Mouse (Mus musculus): ENCODE measurements around the gene Dclre1a. TPM values are rescaled to one million over a fixed set of nuclear protein-coding genes. Genes with fewer than 3 reads are reported as not detected.
"Not testable (repeated sequence)": the region's sequence is repeated elsewhere in the genome, so short reads cannot be mapped to it uniquely, and the experiment has no call there.

Dclre1a gene
- polyA plus RNA-seq, 1 experiment from 2014 or later = 20.6 TPM

DNA sequence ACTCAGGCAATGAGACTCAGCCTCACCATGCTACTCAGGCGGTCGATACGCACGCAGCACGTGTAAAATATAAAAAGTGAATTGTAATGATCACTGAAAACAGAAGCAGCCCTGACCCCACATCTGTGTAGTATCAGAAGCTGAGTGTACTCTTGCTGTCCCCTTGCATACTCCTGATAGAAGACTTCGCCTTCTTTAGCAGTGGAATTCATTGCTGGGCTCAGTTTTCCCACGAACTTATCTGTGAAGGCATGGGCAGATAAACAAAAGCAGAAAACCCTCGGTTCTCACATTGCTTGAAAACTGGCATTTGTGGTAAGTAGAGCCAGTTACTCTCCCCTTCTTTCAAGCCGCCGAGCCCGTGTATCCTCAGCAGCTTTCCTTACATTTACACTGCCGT is 4.7 kb downstream of the Dclre1a start:
- ATAC-seq (ENCODE audit: insufficient read depth, low FRiP score) = no peak
- 84% methylated on average over 12 of the region's 12 CpGs for WGBS

DNA sequence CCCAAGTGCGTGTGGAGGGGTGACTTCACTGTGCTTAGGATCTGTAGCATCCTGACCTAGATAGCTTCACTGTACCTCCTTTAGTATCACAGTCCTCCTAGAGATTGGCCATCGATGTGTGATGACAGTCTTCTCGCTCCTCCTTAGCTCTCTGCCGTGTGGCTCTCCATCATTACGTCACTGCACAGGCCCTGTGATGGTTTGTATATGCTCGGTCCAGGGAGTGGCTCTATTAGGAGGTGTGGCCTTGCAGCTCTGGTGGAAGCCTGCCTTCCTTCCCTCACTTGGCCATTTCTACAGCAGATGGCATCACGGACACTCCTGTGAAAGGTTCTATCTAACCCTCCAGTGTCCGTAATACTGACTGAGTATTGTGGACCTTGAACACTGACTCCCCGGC is 12.3 kb downstream of the Dclre1a start:
- Histone ChIP-seq H3K27ac (ENCODE audit: low read length) (0 out of 2 replicates have a peak overlapping the region, but pooled peaks have one; percentile 30), H3K4me2 (ENCODE audit: low read depth, low read length) (no peak overlapping the region), H3K27me3 (ENCODE audit: control insufficient read depth, insufficient read depth, low read length) (no peaks in the 10 kb centered on the region), H3K4me1 (ENCODE audit: control insufficient read depth, insufficient read depth, low read length) (peaks cover 8% of the 10 kb centered on the region; the same call in 1 of the 2 replicates), H3K4me3 (replicated peaks; ENCODE audit: low read length) (no peak overlapping the region), H3K36me3 (ENCODE audit: control insufficient read depth, insufficient read depth, low read length) (0 out of 2 replicates have a peak, but pooled peaks cover 3% of the 10 kb centered on the region), H3K9me3 (replicated peaks; ENCODE audit: control insufficient read depth, low read length) (no peaks in the 10 kb centered on the region), H3K9ac (ENCODE audit: low read length) (no peak overlapping the region)
- ATAC-seq (ENCODE audit: insufficient read depth, low FRiP score) = peak; percentile 39; the same call in 1 of the 2 replicates
- 78% methylated on average over 9 of the region's 9 CpGs for WGBS

More for the DNA sequence above, 4.7 kb downstream of the Dclre1a start:
- Histone ChIP-seq H3K9me3 (replicated peaks; ENCODE audit: control insufficient read depth, low read length) (no peaks in the 10 kb centered on the region), H3K4me3 (replicated peaks; ENCODE audit: low read length) (no peak overlapping the region), H3K4me2 (ENCODE audit: low read depth, low read length) (no peak overlapping the region), H3K27me3 (ENCODE audit: control insufficient read depth, insufficient read depth, low read length) (no peaks in the 10 kb centered on the region), H3K27ac (ENCODE audit: low read length) (no peak overlapping the region), H3K4me1 (ENCODE audit: control insufficient read depth, insufficient read depth, low read length) (no peaks in the 10 kb centered on the region; the same call in 1 of the 2 replicates), H3K36me3 (ENCODE audit: control insufficient read depth, insufficient read depth, low read length) (peaks cover 7% of the 10 kb centered on the region; the same call in 1 of the 2 replicates), H3K9ac (ENCODE audit: low read length) (no peak overlapping the region)

DNA sequence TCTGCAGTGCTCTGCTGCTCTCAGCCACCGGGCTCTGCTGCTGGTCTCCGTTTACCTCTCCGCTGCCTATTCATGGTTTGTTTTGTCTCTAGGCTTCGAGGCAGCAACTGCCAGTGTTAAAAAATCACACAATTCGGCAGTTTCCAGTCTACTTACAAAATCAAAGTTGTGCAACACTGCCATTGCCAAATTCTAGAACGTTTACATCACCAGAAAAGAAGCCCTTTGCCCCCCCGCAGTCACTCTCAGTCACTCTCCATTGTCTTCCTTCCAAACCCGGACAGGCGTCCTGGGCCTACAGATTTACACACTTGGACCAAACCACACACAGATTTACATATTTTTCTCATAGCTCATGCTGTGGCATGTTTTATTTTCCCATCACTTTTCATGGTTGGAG is 13.0 kb downstream of the Dclre1a start:
- Histone ChIP-seq H3K9ac (ENCODE audit: low read length) (peak overlapping the region; percentile 52; the same call in 1 of the 2 replicates), H3K27ac (ENCODE audit: low read length) (peak overlapping the region; percentile 87), H3K4me1 (ENCODE audit: control insufficient read depth, insufficient read depth, low read length) (peaks cover 8% of the 10 kb centered on the region; the same call in 1 of the 2 replicates), H3K4me3 (replicated peaks; ENCODE audit: low read length) (no peak overlapping the region), H3K4me2 (ENCODE audit: low read depth, low read length) (no peak overlapping the region), H3K36me3 (ENCODE audit: control insufficient read depth, insufficient read depth, low read length) (0 out of 2 replicates have a peak, but pooled peaks cover 3% of the 10 kb centered on the region), H3K9me3 (replicated peaks; ENCODE audit: control insufficient read depth, low read length) (no peaks in the 10 kb centered on the region), H3K27me3 (ENCODE audit: control insufficient read depth, insufficient read depth, low read length) (no peaks in the 10 kb centered on the region)
- WGBS = 55% methylated on average over 9 of the region's 9 CpGs
- ATAC-seq (ENCODE audit: insufficient read depth, low FRiP score) = no peak

DNA sequence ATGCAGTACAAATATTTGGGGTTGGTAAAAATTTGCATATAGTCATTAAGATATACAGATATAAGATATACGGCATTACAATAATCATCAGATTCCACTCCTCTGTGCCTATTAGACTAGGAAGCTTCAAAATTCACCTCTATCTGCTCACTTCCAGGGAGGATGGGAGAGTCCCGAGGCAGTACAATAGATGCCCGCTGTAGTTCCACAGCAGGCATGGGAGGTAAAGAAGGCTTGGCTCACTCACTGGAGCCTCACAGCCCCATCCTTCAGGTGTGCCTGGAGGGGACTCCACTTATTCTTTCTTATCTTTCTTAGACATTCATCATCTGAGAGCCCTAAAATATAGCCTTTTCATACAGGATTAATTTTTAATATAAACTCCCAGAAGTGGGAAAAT is 13.7 kb downstream of the Dclre1a start:
- Histone ChIP-seq H3K4me2 (ENCODE audit: low read depth, low read length) (no peak overlapping the region), H3K36me3 (ENCODE audit: control insufficient read depth, insufficient read depth, low read length) (0 out of 2 replicates have a peak, but pooled peaks cover 3% of the 10 kb centered on the region), H3K9me3 (replicated peaks; ENCODE audit: control insufficient read depth, low read length) (no peaks in the 10 kb centered on the region), H3K27me3 (ENCODE audit: control insufficient read depth, insufficient read depth, low read length) (no peaks in the 10 kb centered on the region), H3K4me1 (ENCODE audit: control insufficient read depth, insufficient read depth, low read length) (peaks cover 8% of the 10 kb centered on the region; the same call in 1 of the 2 replicates), H3K27ac (ENCODE audit: low read length) (peak overlapping the region; percentile 87), H3K4me3 (replicated peaks; ENCODE audit: low read length) (no peak overlapping the region), H3K9ac (ENCODE audit: low read length) (no peak overlapping the region; the same call in 1 of the 2 replicates)
- no peak for ATAC-seq (ENCODE audit: insufficient read depth, low FRiP score)
- WGBS = 68% methylated on average over 3 of the region's 3 CpGs

DNA sequence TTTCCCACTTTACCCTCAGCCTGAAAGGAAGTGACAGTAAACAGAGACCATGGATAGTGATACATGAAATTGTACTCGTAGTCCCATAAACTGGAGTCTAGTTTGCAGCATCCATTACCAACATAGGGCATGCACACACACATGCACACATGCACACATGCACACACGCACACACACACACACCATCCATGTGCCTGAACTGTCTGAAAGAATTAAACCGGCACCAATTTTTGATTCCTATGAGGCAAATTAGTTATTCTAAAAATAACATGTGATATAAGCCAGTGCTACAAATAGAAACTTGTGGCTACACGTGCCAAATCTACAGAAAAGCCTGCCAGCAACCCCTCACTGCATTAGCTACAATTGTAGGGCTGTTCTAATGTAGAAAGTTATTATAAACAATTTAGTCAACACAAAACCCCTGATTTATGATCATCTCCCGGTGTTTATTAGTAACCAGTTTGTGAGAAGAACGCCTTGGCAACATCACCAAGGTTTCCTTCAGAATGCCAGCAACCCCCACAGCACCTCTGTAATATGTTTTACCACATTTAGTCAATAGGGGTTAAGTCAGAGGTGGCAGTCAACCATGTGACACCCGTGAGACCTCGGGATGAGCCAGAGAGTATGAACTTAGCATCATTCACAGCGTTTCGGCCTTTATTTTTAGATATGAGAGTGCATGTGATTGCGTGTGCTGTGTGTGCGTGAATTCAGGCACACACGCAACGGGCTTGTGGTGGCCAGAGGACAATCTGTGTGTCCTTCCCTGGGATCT is 14.5 kb downstream of the Dclre1a start:
- ATAC-seq (ENCODE audit: insufficient read depth, low FRiP score) = peak; percentile 89
- Histone ChIP-seq H3K9me3 (replicated peaks; ENCODE audit: control insufficient read depth, low read length) (no peaks in the 10 kb centered on the region), H3K4me3 (replicated peaks; ENCODE audit: low read length) (no peak overlapping the region), H3K27ac (ENCODE audit: low read length) (peak overlapping the region; percentile 76), H3K4me2 (ENCODE audit: low read depth, low read length) (no peak overlapping the region), H3K27me3 (ENCODE audit: control insufficient read depth, insufficient read depth, low read length) (no peaks in the 10 kb centered on the region), H3K36me3 (ENCODE audit: control insufficient read depth, insufficient read depth, low read length) (0 out of 2 replicates have a peak, but pooled peaks cover 3% of the 10 kb centered on the region), H3K4me1 (ENCODE audit: control insufficient read depth, insufficient read depth, low read length) (peaks cover 8% of the 10 kb centered on the region; the same call in 1 of the 2 replicates), H3K9ac (ENCODE audit: low read length) (0 out of 2 replicates have a peak overlapping the region, but pooled peaks have one; percentile 23)
- WGBS = 64% methylated on average over 14 of the region's 14 CpGs

DNA sequence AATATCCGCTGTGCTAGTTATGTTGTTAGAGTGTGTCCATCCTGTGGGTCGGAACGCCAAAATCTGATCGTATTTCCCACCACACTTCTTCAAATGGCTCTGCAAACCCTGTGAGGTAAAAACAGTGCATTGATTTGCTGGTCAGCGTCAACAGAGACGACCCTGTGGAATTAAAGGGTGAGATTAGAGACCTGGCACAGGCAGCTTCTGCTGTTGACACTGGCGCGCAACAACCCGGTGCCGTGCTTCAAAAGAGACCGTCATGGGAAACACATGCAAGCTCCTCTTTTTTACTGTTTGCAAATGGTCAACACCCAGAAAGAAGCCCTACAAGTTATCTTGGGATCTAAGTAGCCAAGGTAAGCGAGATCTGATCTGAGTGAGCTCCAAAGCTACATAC is 16.8 kb downstream of the Dclre1a start:
- H3K27me3 ChIP-seq (ENCODE audit: control insufficient read depth, insufficient read depth, low read length) = no peaks in the 10 kb centered on the region
- H3K36me3 ChIP-seq (ENCODE audit: control insufficient read depth, insufficient read depth, low read length) = 0 out of 2 replicates have a peak, but pooled peaks cover 3% of the 10 kb centered on the region
- H3K9me3 ChIP-seq (replicated peaks; ENCODE audit: control insufficient read depth, low read length) = no peaks in the 10 kb centered on the region
- WGBS = 69% methylated on average over 12 of the region's 12 CpGs
- no peak overlapping the region for H3K27ac ChIP-seq (ENCODE audit: low read length)
- peaks cover 8% of the 10 kb centered on the region; the same call in 1 of the 2 replicates for H3K4me1 ChIP-seq (ENCODE audit: control insufficient read depth, insufficient read depth, low read length)
- no peak overlapping the region for H3K4me3 ChIP-seq (replicated peaks; ENCODE audit: low read length)
- H3K9ac ChIP-seq (ENCODE audit: low read length) = no peak overlapping the region
- no peak overlapping the region for H3K4me2 ChIP-seq (ENCODE audit: low read depth, low read length)
- no peak for ATAC-seq (ENCODE audit: insufficient read depth, low FRiP score)

DNA sequence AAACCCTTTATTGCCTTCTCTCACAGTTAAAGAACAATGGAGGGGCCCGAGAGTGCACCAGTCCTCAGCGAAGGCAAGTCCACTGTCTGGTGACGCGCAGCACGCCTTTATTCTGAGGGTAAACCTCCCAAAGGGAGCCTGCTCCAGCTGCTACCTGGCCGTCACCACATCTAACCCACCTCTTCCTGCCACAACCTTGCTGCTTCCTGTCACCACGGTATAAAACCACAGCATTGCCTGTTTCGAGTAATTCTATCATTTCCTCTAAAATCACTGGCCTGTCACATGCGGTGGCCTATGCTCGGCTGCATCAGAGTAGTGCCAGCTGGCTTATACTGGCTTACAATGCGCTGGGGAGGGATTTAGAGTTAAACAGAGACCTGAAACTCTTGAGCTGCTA is 17.5 kb downstream of the Dclre1a start:
- not testable (repeated sequence) for ATAC-seq (ENCODE audit: insufficient read depth, low FRiP score); H3K4me1 ChIP-seq (ENCODE audit: control insufficient read depth, insufficient read depth, low read length); H3K9me3 ChIP-seq (replicated peaks; ENCODE audit: control insufficient read depth, low read length); H3K9ac ChIP-seq (ENCODE audit: low read length); H3K4me2 ChIP-seq (ENCODE audit: low read depth, low read length); H3K4me3 ChIP-seq (replicated peaks; ENCODE audit: low read length); H3K27me3 ChIP-seq (ENCODE audit: control insufficient read depth, insufficient read depth, low read length); H3K36me3 ChIP-seq (ENCODE audit: control insufficient read depth, insufficient read depth, low read length); H3K27ac ChIP-seq (ENCODE audit: low read length)
- no CpG with 5 or more reads among the region's 11 CpGs for WGBS

DNA sequence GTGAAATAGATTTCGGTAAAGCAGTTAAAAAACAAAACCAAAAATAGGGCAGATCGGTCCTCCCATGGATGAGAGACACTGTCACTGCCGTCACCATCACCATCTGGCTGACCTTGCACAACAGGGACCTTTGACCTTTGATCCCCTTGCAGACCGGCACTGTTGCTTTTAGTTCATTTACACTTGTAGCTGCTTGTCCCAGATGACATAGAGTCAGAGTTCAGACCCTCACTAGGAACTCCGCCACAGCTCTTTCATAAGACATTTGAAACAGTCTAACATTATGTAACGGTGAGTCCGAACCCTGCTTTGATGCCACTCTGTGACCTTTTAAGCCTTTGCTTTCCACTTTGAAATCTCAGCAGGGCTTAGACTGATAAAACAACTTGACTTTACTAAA is 28.6 kb downstream of the Dclre1a start:
- H3K9me3 ChIP-seq (replicated peaks; ENCODE audit: control insufficient read depth, low read length); H3K4me3 ChIP-seq (replicated peaks; ENCODE audit: low read length); H3K27ac ChIP-seq (ENCODE audit: low read length); H3K27me3 ChIP-seq (ENCODE audit: control insufficient read depth, insufficient read depth, low read length); H3K4me1 ChIP-seq (ENCODE audit: control insufficient read depth, insufficient read depth, low read length); H3K36me3 ChIP-seq (ENCODE audit: control insufficient read depth, insufficient read depth, low read length); H3K9ac ChIP-seq (ENCODE audit: low read length); H3K4me2 ChIP-seq (ENCODE audit: low read depth, low read length); ATAC-seq (ENCODE audit: insufficient read depth, low FRiP score): not testable (repeated sequence)
- WGBS = no CpG with 5 or more reads among the region's 7 CpGs

DNA sequence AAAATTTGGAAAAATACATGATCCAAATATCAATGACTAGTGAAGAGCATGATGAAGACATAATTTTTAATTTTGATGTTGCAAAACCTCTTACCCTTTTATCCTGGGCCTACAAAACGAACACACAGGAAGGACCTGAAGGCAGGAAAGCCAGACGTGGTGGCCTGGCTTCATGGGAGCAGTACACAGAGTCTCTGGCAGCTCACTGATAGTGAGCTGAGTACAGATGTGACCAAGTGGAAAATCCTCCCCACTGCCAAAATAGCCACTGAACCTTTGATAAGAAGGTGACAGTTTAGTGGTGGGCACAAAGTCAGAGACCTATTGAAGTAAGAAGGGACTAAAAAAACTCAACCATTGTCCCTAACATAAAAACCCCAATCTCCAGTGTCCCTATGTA is 34.5 kb downstream of the Dclre1a start:
- no CpG with 5 or more reads among the region's 2 CpGs for WGBS
- not testable (repeated sequence) for H3K9me3 ChIP-seq (replicated peaks; ENCODE audit: control insufficient read depth, low read length); H3K36me3 ChIP-seq (ENCODE audit: control insufficient read depth, insufficient read depth, low read length); H3K4me2 ChIP-seq (ENCODE audit: low read depth, low read length); ATAC-seq (ENCODE audit: insufficient read depth, low FRiP score); H3K27me3 ChIP-seq (ENCODE audit: control insufficient read depth, insufficient read depth, low read length); H3K27ac ChIP-seq (ENCODE audit: low read length); H3K9ac ChIP-seq (ENCODE audit: low read length); H3K4me3 ChIP-seq (replicated peaks; ENCODE audit: low read length); H3K4me1 ChIP-seq (ENCODE audit: control insufficient read depth, insufficient read depth, low read length)
